Mouse (Mus musculus) hindbrain, embryonic 12.5 days (tissue): ENCODE results near the gene Tnfrsf21. TPM values are rescaled to one million over a fixed set of nuclear protein-coding genes. Genes with fewer than 3 reads are reported as not detected.

ENCODE experiments used
- ATAC-seq: fragments of 200-750 bp; cut with Nextera tagmentation; 2 replicates; pipeline ENCODE4 v1.8.0; 2017; ENCODE audit warnings: moderate TSS enrichment; ENCODE audit not compliant: low FRiP score
- H3K27ac ChIP-seq: fragments of 300-500 bp; sonication (generic); 2 replicates; pipeline ENCODE4 v1.5.1; 2016; ENCODE audit warnings: mild to moderate bottlenecking
- H3K27me3 ChIP-seq: fragments of 300-500 bp; sonication (generic); 2 replicates; pipeline ENCODE4 v1.6.1; 2016; ENCODE audit warnings: mild to moderate bottlenecking
- H3K36me3 ChIP-seq: fragments of 300-500 bp; sonication (generic); 2 replicates; pipeline ENCODE4 v1.6.1; 2016; ENCODE audit warnings: mild to moderate bottlenecking
- H3K4me1 ChIP-seq: fragments of 300-500 bp; sonication (generic); 2 replicates; pipeline ENCODE4 v1.6.1; 2016
- H3K4me2 ChIP-seq: fragments of 300-500 bp; sonication (generic); replicated peaks from 2 replicates; pipeline ENCODE4 v1.6.1; 2016; ENCODE audit warnings: mild to moderate bottlenecking
- H3K4me3 ChIP-seq: fragments of 300-500 bp; sonication (generic); 2 replicates; pipeline ENCODE4 v1.5.1; 2016; ENCODE audit warnings: mild to moderate bottlenecking
- H3K9ac ChIP-seq: fragments of 300-500 bp; sonication (generic); 2 replicates; pipeline ENCODE4 v1.6.1; 2016; ENCODE audit warnings: mild to moderate bottlenecking, moderate library complexity
- H3K9me3 ChIP-seq: fragments of 300-500 bp; sonication (generic); replicated peaks from 2 replicates; pipeline ENCODE4 v1.6.1; 2016; ENCODE audit warnings: mild to moderate bottlenecking
- WGBS: fragments of 180-500 bp; shearing (Covaris S2); methylation state at CpG from one replicate; pipeline ENCODE4 v1.1.7; 2016; 5-methylcytosine and 5-hydroxymethylcytosine counted together
- polyA plus RNA-seq: library from polyadenylated mRNA; unstranded; fragments of >200 nt; fragmentation: Nextera tagmentation; extraction: Ambion mirVana; gene quantifications from 2 replicates; pipeline ENCODE4 v1.2.1, GENCODE M21; 2016

Tnfrsf21 gene
- polyA plus RNA-seq, 1 experiment from 2014 or later: 44.9 TPM

DNA sequence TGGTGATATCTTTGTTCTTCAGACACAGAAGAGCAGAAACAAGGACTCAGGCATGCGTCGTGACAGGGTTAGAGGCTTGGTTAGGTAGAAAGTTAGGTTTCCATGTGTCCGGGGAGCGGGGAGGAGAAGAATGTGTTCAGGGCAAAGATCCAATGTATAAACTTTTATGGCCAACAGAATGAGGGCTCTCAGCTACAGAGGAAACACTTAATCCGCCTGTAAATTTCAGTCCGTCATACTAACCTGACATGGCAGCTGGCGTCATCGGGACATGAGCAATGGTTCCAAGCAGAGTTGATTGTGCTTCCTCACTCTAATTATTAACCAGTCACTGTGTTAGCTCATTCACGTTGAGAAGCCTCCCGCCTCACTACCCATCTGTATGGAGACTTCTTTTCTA is 100.4 kb downstream of the Tnfrsf21 start:
- ATAC-seq: no peak
- 76% methylated on average over 10 of the region's 10 CpGs for WGBS
- H3K9me3 ChIP-seq: no peaks in the 10 kb centered on the region

DNA sequence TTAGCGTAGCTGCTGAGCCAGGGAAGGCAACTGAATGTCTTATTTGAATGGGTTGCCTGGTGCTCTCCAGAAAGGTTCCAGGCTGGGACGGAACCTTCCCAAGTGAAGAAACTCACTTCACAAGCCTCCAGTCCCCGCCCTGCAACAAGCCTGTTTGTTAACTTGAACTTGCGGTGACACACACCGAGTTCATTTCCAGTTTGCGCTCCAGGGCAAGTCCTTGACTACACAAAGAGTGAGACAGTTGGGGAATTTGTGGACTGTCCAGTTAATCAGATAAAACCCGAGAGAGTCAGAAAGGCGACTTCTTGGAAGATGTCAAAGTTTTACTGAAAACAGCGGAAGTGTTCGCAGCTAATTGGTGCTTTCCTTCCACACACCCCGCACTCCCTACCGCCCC is 103.1 kb downstream of the Tnfrsf21 start:
- no peak overlapping the region for H3K9ac ChIP-seq
- no peak for ATAC-seq
- H3K36me3 ChIP-seq: no peaks in the 10 kb centered on the region
- no peak overlapping the region for H3K27ac ChIP-seq
- H3K9me3 ChIP-seq: no peaks in the 10 kb centered on the region
- no peaks in the 10 kb centered on the region for H3K4me1 ChIP-seq
- H3K27me3 ChIP-seq: no peaks in the 10 kb centered on the region
- H3K4me3 ChIP-seq: no peak overlapping the region
- WGBS: 83% methylated on average over 12 of the region's 12 CpGs
- no peak overlapping the region for H3K4me2 ChIP-seq

More for the DNA sequence above, 100.4 kb downstream of the Tnfrsf21 start:
- Histone ChIP-seq H3K4me3 (no peak overlapping the region), H3K4me1 (no peaks in the 10 kb centered on the region; the same call in 1 of the 2 replicates), H3K36me3 (no peaks in the 10 kb centered on the region), H3K27me3 (no peaks in the 10 kb centered on the region), H3K27ac (no peak overlapping the region), H3K9ac (no peak overlapping the region), H3K4me2 (no peak overlapping the region)

DNA sequence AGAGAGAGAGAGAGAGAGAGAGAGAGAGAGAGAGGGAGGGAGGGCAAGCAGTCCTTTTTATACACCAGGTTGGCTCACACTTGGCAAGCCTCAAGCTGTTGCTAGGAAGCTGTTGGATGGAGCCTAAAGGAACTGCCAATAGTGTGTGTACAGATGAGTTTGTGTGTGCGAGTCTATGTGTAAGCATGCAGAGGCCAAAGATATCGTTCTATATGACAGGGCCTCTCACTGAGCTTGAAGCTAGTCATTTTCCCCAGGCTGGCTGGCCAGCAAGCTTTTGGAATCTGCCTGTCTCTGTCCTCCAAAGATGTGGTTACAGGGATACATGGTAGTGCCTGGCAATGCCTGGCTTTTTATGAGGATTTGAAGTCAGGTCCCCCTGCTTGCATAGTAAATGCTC is 104.7 kb downstream of the Tnfrsf21 start:
- H3K36me3 ChIP-seq: no peaks in the 10 kb centered on the region
- H3K4me3 ChIP-seq: no peak overlapping the region
- no peak overlapping the region for H3K9ac ChIP-seq
- H3K9me3 ChIP-seq: no peaks in the 10 kb centered on the region
- H3K27ac ChIP-seq: no peak overlapping the region
- H3K27me3 ChIP-seq: no peaks in the 10 kb centered on the region
- ATAC-seq: no peak
- H3K4me2 ChIP-seq: no peak overlapping the region
- 89% methylated on average over 2 of the region's 2 CpGs for WGBS
- no peaks in the 10 kb centered on the region for H3K4me1 ChIP-seq

DNA sequence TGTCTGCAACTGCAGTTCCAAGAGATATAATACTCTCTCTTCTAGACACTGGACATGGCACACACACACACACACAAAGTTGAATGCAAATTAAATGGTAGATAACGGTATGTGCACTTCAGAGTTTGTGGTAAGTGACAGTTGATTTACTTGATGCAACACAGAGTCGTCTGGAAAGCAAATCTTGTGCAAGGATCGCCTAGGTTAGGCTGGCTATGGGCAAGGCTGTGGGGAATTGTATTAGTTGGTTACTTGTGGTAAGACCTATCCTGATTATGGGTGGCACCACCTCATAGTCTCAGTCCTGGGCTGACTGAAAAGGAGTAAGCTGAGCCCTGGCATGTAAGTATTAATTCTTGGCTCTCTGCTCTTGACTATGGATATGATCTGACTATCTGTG is 112.0 kb downstream of the Tnfrsf21 start:
- no peaks in the 10 kb centered on the region for H3K36me3 ChIP-seq
- no peak overlapping the region for H3K9ac ChIP-seq
- H3K4me3 ChIP-seq: no peak overlapping the region
- no peak overlapping the region for H3K27ac ChIP-seq
- no peaks in the 10 kb centered on the region for H3K4me1 ChIP-seq
- no peak overlapping the region for H3K4me2 ChIP-seq
- WGBS: 82% methylated on average over 3 of the region's 3 CpGs
- H3K9me3 ChIP-seq: no peaks in the 10 kb centered on the region
- H3K27me3 ChIP-seq: no peaks in the 10 kb centered on the region
- ATAC-seq: no peak

- H3K36me3 ChIP-seq: no peaks in the 10 kb centered on the region
- no peak overlapping the region for H3K9ac ChIP-seq
- no peaks in the 10 kb centered on the region for H3K9me3 ChIP-seq
- H3K27me3 ChIP-seq: no peaks in the 10 kb centered on the region
- H3K4me2 ChIP-seq: no peak overlapping the region
- no peaks in the 10 kb centered on the region for H3K4me1 ChIP-seq
- ATAC-seq: no peak
- H3K4me3 ChIP-seq: no peak overlapping the region
- H3K27ac ChIP-seq: no peak overlapping the region
- 94% methylated on average over 7 of the region's 7 CpGs for WGBS
Measured at GRCm38 (mm10) chr17:43128908-43129533, 112.7 kb downstream of the Tnfrsf21 start.

DNA sequence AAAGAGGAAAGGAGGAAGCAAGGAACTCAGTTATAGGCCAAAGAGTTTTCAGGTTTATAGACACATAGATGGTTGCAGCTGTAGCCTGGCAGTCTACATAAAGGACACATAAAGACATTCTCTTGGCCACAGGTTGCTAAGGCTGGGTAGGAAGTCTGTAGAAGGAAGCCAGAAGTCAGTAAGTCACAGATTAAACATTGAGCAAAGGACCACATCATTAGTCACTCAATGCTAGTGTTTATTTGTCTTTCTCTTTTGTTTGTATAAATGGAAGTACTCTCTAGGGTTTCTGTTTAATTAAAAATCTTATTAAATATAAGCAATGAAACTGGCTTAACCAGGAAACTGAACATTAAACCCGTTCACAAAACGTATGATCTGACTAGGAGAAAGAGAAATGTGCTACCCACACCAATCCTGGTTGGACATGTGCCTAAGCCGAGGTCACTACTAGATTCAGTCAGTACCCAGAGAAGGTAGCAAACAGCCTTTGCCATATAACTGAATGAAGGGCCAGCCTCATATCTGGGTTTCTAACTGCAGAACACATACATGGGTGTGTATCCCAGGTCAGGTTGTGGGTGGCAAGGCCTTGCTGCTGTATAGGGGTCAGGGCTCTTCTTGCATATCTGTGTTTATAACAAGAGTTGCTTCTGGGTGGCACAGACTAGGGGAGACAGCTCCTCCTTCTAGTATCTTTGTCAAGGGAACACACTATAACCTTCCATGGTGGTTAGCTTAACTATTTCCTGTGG is 113.9 kb downstream of the Tnfrsf21 start:
- no peak overlapping the region for H3K4me3 ChIP-seq
- no peaks in the 10 kb centered on the region for H3K4me1 ChIP-seq
- H3K27me3 ChIP-seq: no peaks in the 10 kb centered on the region
- H3K9ac ChIP-seq: no peak overlapping the region
- no peak overlapping the region for H3K4me2 ChIP-seq
- ATAC-seq: no peak
- no peaks in the 10 kb centered on the region for H3K9me3 ChIP-seq
- 84% methylated on average over 3 of the region's 3 CpGs for WGBS
- H3K27ac ChIP-seq: no peak overlapping the region
- no peaks in the 10 kb centered on the region for H3K36me3 ChIP-seq

DNA sequence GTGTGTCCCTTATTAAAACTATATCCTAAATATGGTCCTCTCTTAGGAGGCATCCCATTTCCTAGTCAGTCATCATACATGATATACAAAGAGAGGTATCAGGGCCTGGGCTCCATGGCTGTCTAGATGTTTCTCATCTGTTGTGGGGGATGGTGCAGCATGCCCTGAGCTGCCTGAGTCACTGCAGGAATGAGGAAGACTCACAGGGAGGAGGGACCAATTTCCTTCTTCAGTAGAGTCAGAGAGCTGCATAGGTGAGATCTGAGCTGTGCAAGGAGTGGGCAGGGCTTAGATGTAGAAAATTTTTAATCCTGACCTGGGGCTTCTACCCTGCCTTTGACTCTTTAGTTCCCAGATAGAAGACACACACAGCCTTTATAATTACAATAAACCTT is 114.5 kb downstream of the Tnfrsf21 start:
- Histone ChIP-seq H3K4me2 (no peak overlapping the region), H3K9ac (no peak overlapping the region), H3K27me3 (no peaks in the 10 kb centered on the region), H3K4me3 (no peak overlapping the region), H3K27ac (no peak overlapping the region), H3K4me1 (no peaks in the 10 kb centered on the region), H3K9me3 (no peaks in the 10 kb centered on the region), H3K36me3 (no peaks in the 10 kb centered on the region)
- no peak for ATAC-seq

- Histone ChIP-seq H3K27me3 (no peaks in the 10 kb centered on the region), H3K36me3 (no peaks in the 10 kb centered on the region), H3K4me1 (no peaks in the 10 kb centered on the region), H3K9me3 (no peaks in the 10 kb centered on the region), H3K9ac (no peak overlapping the region), H3K27ac (no peak overlapping the region), H3K4me3 (no peak overlapping the region), H3K4me2 (no peak overlapping the region)
- ATAC-seq: no peak
- 85% methylated on average over 5 of the region's 5 CpGs for WGBS
Measured at GRCm38 (mm10) chr17:43132477-43132876, 116.1 kb downstream of the Tnfrsf21 start.

DNA sequence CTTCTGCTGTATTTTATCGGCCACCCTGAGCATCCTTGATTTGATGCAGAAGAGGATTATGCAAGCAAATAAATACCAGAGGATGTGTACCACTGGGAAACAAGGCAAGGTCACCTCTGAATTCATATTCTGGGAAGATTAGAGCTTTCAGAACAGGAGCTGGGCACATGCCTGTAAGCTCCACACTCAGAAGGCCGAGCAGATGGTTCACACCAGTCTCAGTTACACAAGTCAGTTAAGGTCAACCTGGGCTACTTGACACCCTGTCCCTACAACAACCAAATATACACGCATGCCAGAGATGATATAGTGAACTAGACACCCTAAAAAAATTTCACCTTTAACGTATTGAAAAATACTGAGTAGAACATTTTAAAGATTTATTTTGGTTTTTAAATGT is 116.8 kb downstream of the Tnfrsf21 start:
- Histone ChIP-seq H3K27ac (no peak overlapping the region), H3K4me3 (no peak overlapping the region), H3K4me1 (no peaks in the 10 kb centered on the region), H3K9me3 (no peaks in the 10 kb centered on the region), H3K4me2 (no peak overlapping the region), H3K27me3 (no peaks in the 10 kb centered on the region), H3K36me3 (no peaks in the 10 kb centered on the region), H3K9ac (no peak overlapping the region)
- 87% methylated on average over 4 of the region's 4 CpGs for WGBS
- no peak for ATAC-seq

- H3K4me3 ChIP-seq: no peak overlapping the region
- no peaks in the 10 kb centered on the region for H3K4me1 ChIP-seq
- no peak overlapping the region for H3K4me2 ChIP-seq
- H3K27ac ChIP-seq: no peak overlapping the region
- H3K36me3 ChIP-seq: no peaks in the 10 kb centered on the region
- H3K9me3 ChIP-seq: no peaks in the 10 kb centered on the region
- no peak overlapping the region for H3K9ac ChIP-seq
- ATAC-seq: no peak
- whole genome bisulfite sequencing: 75% methylated on average over 4 of the region's 4 CpGs
- no peaks in the 10 kb centered on the region for H3K27me3 ChIP-seq
Measured at GRCm38 (mm10) chr17:43134991-43135390, 118.6 kb downstream of the Tnfrsf21 start.

- H3K27me3 ChIP-seq: no peaks in the 10 kb centered on the region
- H3K9me3 ChIP-seq: no peaks in the 10 kb centered on the region
- 50% methylated on average over 7 of the region's 7 CpGs for WGBS
- H3K4me1 ChIP-seq: no peaks in the 10 kb centered on the region
- ATAC-seq: peak; percentile 64
- H3K4me3 ChIP-seq: no peak overlapping the region
- H3K9ac ChIP-seq: no peak overlapping the region
- H3K36me3 ChIP-seq: no peaks in the 10 kb centered on the region
- H3K4me2 ChIP-seq: no peak overlapping the region
- H3K27ac ChIP-seq: no peak overlapping the region
Measured at GRCm38 (mm10) chr17:43135398-43136265, 119.3 kb downstream of the Tnfrsf21 start.

- no peaks in the 10 kb centered on the region for H3K4me1 ChIP-seq
- no peaks in the 10 kb centered on the region for H3K36me3 ChIP-seq
- no peak overlapping the region for H3K27ac ChIP-seq
- no peak for ATAC-seq
- no peaks in the 10 kb centered on the region for H3K27me3 ChIP-seq
- no peaks in the 10 kb centered on the region for H3K9me3 ChIP-seq
- H3K4me3 ChIP-seq: no peak overlapping the region
- 56% methylated on average over 4 of the region's 4 CpGs for WGBS
- H3K4me2 ChIP-seq: no peak overlapping the region
- no peak overlapping the region for H3K9ac ChIP-seq
Measured at GRCm38 (mm10) chr17:43136720-43137119, 120.4 kb downstream of the Tnfrsf21 start.
